Mouse (Mus musculus) E14TG2a.4 (cell line): ENCODE results near the gene Abracl.
A peak's percentile ranks its signal among the peaks of the same experiment; 100 is the strongest.

Experiments
- H3K27me3 ChIP-seq: 2 replicates; pipeline ENCODE4 v1.6.1; 2014; ENCODE audit warnings: low read length, control low read depth; ENCODE audit not compliant: insufficient read depth
- H3K36me3 ChIP-seq: 2 replicates; pipeline ENCODE4 v1.6.1; 2014; ENCODE audit warnings: low read length, control low read depth; ENCODE audit not compliant: insufficient read depth
- H3K4me1 ChIP-seq: replicated peaks from 2 replicates; pipeline ENCODE4 v1.6.1; 2014; ENCODE audit warnings: low read depth, low read length, control low read depth
- H3K4me3 ChIP-seq: replicated peaks from 2 replicates; pipeline ENCODE4 v1.5.1; 2014; ENCODE audit warnings: mild to moderate bottlenecking, low read length
- H3K9me3 ChIP-seq: 2 replicates; pipeline ENCODE4 v1.6.1; 2014; ENCODE audit warnings: low read length, control low read depth
- CTCF ChIP-seq: conservative IDR thresholded peaks from 2 replicates; pipeline ENCODE4 v1.5.1; 2014; ENCODE audit warnings: low read length
- NANOG ChIP-seq: IDR thresholded peaks from 2 replicates; pipeline ENCODE4 v1.6.1; 2014; ENCODE audit warnings: borderline replicate concordance, low read length, mixed read lengths
- POU5F1 ChIP-seq: IDR thresholded peaks from 2 replicates; pipeline ENCODE4 v1.6.1; 2014; ENCODE audit warnings: low read length, borderline replicate concordance

Gene Abracl

DNA sequence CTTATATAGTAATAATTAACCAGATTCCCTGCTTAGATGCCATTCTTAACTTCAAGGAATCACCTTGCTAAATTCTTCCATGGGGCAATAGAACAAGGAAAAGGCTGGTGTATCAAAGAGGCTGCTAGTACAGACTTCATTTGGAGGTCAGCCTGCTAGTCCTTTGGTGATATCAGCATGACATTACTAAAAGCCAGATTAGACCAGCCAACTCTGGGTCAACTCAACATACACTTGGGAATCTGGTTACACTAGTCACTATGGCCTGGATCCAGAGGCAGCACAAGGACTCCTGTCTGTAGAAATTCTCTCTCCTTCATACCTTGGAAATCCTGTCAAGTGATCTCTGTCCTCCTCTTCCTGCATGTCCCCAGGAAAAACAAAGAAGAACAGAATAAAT is 23.3 kb upstream of the Abracl start:
- TF ChIP-seq CTCF = no peak
- no peak for TF ChIP-seq POU5F1
- no peak for TF ChIP-seq NANOG
- Histone ChIP-seq H3K27me3 (no peaks in the 10 kb centered on the region), H3K4me3 (no peak overlapping the region), H3K9me3 (no peaks in the 10 kb centered on the region), H3K36me3 (no peaks in the 10 kb centered on the region), H3K4me1 (peaks cover 5% of the 10 kb centered on the region)

- TF ChIP-seq POU5F1 (no peak), CTCF (no peak), NANOG (no peak)
- H3K4me3 ChIP-seq = no peak overlapping the region
- H3K27me3 ChIP-seq = no peaks in the 10 kb centered on the region
- no peaks in the 10 kb centered on the region for H3K9me3 ChIP-seq
- no peaks in the 10 kb centered on the region for H3K4me1 ChIP-seq
- H3K36me3 ChIP-seq = no peaks in the 10 kb centered on the region
Measured at GRCm38 (mm10) chr10:18036849-18037248, 13.8 kb upstream of the Abracl start.

DNA sequence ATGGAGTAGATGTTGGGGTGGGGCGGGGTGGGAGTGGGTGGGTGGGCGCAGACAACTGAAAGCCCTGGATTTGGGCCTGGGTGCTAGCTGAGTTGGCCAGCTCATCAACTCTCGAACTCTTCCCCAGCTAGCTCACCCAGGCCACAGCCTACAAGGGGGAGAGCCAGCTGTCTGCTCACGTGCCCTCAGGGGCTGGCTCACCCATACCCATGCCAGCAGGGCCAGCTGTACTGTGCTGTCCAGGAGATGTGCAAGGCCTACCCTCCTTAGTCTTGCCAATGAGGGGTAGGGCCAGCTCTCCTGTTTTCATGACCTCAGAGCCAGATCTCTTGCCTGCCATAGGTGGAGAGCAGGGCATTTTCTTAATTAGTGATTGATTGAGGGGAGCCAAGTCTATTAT is 11.3 kb upstream of the Abracl start:
- H3K4me1 ChIP-seq = no peaks in the 10 kb centered on the region
- H3K36me3 ChIP-seq = no peaks in the 10 kb centered on the region
- TF ChIP-seq CTCF (no peak), NANOG (no peak), POU5F1 (no peak)
- H3K4me3 ChIP-seq = no peak overlapping the region
- H3K9me3 ChIP-seq = no peaks in the 10 kb centered on the region
- H3K27me3 ChIP-seq = no peaks in the 10 kb centered on the region

GRCm38 (mm10) chr10:18022312-18022711 is 776 bp downstream of the Abracl start:
- H3K36me3 ChIP-seq = no peaks in the 10 kb centered on the region
- H3K4me3 ChIP-seq = peak overlapping the region; percentile 88
- TF ChIP-seq NANOG (no peak), POU5F1 (no peak), CTCF (no peak)
- H3K4me1 ChIP-seq = peaks cover 14% of the 10 kb centered on the region
- H3K9me3 ChIP-seq = no peaks in the 10 kb centered on the region
- peaks cover 3% of the 10 kb centered on the region; the same call in 1 of the 2 replicates for H3K27me3 ChIP-seq

- Histone ChIP-seq H3K27me3 (peaks cover 3% of the 10 kb centered on the region; the same call in 1 of the 2 replicates), H3K4me1 (peaks cover 14% of the 10 kb centered on the region), H3K9me3 (no peaks in the 10 kb centered on the region), H3K4me3 (peak overlapping the region; percentile 88), H3K36me3 (no peaks in the 10 kb centered on the region)
- TF ChIP-seq NANOG (no peak), POU5F1 (no peak), CTCF (no peak)
Measured at GRCm38 (mm10) chr10:18021576-18022311, 1.3 kb downstream of the Abracl start.

DNA sequence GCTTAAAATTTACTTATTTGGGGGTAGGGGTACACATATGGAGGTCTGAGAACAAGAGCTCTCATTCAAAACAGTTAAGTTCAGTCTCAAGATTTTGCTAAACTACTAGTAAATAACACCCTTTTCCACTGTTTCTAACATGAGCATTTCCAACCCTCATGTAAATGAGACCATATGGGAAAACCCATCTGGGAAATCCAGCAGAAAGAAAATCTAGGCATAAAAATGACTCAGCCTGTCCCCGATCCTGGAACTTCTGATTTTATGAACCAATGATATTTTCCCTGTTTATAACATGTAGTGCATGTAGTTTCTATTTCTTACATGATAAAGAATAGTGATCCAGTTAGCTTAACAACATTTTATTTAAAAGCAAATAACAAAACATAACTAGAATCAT is 2.2 kb downstream of the Abracl start:
- TF ChIP-seq CTCF (no peak), NANOG (no peak), POU5F1 (no peak)
- H3K4me3 ChIP-seq = no peak overlapping the region
- H3K27me3 ChIP-seq = peaks cover 3% of the 10 kb centered on the region; the same call in 1 of the 2 replicates
- H3K36me3 ChIP-seq = no peaks in the 10 kb centered on the region
- H3K9me3 ChIP-seq = no peaks in the 10 kb centered on the region
- H3K4me1 ChIP-seq = peaks cover 14% of the 10 kb centered on the region

DNA sequence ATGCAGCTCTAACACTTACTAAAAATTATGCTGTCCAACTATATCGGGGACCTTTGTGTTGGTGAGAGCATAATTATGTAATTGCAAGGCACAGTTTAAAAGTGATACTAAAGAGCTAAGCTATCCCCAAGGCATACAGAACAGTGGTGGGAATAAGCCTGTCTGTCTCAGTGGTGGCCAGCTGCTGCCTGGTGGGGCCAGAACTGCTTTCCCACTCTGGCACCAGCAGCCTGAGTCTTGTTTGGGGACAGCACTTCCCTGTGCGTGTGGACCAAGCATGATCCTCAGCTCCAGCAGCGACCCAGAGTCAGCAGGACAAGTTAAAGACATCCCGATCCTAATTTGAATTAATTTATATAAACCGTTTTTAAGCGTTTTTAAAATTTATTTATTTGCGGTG is 2.6 kb downstream of the Abracl start:
- peaks cover 14% of the 10 kb centered on the region for H3K4me1 ChIP-seq
- TF ChIP-seq POU5F1 = no peak
- no peak for TF ChIP-seq NANOG
- TF ChIP-seq CTCF = no peak
- no peaks in the 10 kb centered on the region for H3K36me3 ChIP-seq
- no peaks in the 10 kb centered on the region for H3K9me3 ChIP-seq
- peaks cover 3% of the 10 kb centered on the region; the same call in 1 of the 2 replicates for H3K27me3 ChIP-seq
- H3K4me3 ChIP-seq = no peak overlapping the region

DNA sequence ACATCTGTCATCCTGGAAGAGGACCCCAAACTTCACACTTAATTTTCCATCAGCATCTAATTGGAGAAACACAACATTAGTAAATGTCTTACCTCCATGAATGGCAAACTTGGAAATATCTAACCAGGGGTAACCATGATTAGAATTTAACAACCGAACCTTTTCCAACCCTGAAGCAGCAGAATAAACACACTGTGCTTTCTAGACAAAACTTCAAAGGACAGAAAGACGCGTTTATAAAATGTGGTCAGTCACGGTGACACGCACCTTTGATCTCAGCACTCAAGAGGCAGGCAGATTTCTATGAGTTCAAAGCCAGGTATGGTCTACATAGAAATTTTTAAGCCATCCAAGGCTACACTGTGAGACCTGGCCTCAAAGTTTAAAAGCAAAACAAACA is 11.3 kb downstream of the Abracl start:
- Histone ChIP-seq H3K27me3 (no peaks in the 10 kb centered on the region), H3K36me3 (peaks cover 11% of the 10 kb centered on the region; the same call in 1 of the 2 replicates), H3K4me3 (no peak overlapping the region), H3K4me1 (no peaks in the 10 kb centered on the region), H3K9me3 (no peaks in the 10 kb centered on the region)
- TF ChIP-seq POU5F1 (no peak), NANOG (no peak), CTCF (no peak)
